Mouse (Mus musculus): Measurements from ENCODE around the gene Ifna2.

The Ifna2 gene

DNA sequence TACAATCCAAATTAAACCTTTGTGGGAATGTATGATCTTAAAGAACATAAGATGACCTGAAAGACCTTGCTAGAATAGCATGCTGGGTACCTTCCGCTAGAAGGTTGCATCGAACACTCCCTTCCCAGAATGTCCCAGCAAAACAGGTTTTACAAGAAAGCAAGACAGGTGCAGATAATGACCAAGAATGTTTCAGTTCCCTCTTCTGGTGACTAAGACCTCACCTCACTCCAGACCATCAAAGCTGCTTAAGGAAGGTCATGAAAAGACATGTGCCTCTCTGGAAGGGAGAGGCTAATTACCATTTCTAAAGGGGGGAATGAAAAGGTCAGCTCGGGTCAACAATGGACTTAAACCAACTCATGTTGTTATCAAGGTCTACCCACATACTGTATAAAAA lies 30.1 kb downstream of the Ifna2 start:
- no peak for DNase-seq (ENCODE audit: low spot score in 2 of 2)

DNA sequence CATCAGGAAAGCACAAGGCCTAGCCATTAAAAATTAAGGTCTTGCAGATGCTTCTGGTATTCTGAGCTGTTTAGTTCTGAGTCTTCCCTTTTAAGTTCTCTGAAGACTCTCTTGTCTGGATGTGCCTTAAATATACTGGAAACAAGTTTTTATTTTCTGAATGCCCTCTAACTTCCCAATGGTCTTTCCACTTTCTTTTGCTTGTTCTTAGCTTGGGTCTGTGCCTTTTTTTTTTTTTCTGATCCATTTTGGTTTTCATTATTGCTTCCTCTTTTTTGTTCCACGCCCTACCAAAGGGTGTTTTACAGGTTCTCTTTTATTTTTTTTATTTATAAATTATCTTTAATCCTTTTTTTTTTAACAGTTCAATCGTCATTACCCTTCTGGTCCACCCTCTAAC lies 39.4 kb downstream of the Ifna2 start, which contains the start of gene Ifna13:
Gene Ifna13, minus strand, starts transcription at position 101 of the 400 bp plus-strand sequence.
- no peak for DNase-seq (ENCODE audit: low spot score in 2 of 2)

- DNase-seq (ENCODE audit: low spot score in 2 of 2) = no peak
These were observed 41.2 kb downstream of the Ifna2 start for GRCm38 (mm10) chr4:88642526-88642925.

DNA sequence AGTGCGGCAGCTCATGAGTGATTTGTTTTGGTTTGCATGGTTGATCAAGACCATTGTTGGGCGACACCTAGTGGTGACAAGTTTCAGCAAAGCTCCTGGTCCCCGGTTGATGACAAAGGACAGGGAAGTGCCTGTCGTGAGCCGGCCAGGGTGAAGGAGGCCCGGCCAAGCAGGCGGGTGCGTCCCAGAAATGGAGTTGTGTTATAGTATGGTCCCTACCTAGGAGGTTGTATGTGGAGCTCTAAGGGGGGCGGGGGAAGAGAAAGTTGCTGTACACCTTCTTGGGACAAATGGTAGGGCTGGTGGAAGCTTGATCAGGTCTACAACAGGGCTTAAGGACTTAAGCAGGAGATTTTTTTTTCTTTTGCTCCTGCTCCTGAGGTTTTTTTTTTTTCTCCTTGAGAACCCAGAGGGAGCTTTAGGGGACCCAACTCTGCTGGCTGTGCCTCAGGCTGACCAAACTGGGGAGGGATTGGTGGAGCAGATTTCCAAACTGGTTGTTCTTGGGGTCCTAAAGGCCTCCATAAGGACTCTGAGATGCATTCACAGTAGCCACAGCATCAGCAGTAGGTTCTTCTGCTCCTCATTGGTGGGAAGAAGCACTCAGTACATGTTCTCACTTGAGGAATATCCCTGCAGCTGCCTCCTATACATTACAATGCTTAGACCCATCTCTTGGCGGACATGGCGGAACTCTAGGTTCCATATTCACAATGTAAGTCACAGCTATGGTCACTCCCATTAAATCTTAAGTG lies 42.5 kb downstream of the Ifna2 start:
- peak; percentile 35 to 90 for DNase-seq (ENCODE audit: low spot score in 2 of 2)

DNA sequence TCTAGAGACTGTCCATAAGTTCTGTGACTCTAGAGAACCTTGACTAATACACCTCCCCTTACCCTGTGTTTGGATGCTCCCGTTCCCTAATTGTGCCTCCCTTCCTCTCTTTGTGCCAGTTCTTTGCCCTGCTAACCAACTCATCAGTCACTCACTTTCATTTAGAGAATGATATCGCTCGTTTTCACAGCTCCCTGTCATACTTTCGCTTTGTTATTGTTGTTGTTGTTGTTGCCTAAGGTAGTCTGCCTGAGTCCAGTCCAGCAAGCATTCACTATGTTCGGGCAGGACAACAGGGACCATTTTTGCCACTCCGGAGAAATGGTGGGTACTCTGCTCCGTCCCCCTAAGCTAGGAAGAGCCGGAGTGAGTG lies 43.0 kb downstream of the Ifna2 start:
- no peak for DNase-seq (ENCODE audit: low spot score in 2 of 2)

GRCm38 (mm10) chr4:88634311-88634710 lies 49.4 kb downstream of the Ifna2 start, which contains the start of gene C87499:
C87499 (minus strand) TSS chr4:88634411.
- no peak for DNase-seq (ENCODE audit: low spot score in 2 of 2)
